Mouse (Mus musculus): ENCODE measurements around the gene Dlg5.

Gene Dlg5

DNA sequence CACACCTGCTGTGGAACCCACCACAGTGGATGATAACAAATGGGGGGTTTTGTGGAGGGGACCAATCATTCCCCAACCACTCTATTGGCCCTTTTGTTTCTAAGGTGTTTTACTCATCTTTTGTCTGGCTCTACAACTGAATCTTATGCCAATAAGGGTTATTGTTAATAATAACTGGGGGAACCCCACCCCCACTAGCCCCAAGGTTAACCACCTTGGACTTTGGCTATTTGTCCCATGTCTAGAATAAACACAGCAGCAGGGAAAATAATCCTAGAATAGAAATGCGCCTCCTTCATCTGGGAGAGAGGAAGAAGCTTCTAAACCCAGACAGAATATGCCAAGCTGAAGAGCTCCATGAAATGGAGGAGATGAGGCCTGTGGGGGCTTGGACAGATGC is 151.1 kb downstream of the Dlg5 start:
- DNase-seq: no peak

DNA sequence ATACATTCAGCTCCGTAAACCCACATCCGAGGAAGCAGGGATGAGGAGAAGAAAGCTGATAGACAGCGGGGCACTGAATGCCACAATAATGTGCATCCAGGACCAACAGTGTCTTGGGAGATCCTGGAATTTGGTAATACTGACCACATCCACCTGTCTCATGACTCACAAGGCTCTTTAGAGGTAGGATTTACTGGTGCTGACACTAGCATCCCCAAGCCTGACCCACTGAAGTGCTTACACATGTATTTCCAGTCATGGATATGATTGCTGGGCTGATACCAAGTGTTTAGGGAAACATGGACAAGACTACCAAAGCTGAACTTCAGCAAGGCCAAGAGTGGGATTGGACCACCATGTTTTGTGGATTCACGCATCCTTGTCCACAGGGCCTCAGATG is 152.5 kb downstream of the Dlg5 start:
- DNase-seq: no peak

DNA sequence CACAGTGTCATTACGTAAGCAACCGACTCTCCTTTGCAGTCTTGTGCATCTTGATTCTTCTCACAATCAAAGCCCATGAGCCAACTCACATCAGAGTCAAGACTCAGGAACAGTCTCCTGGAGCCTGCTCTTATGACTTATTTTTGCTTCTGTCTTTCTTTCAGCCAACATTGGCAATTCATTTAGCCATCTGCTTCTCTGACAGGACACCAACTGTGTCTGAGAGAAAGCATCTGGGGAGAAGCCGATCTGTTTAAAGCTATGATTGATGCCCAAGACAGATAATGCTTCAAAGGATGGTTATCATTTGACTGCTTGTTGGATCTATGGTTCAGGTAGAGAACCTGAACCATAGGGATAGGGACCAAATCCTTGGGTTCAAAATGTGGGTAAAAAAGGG is 153.3 kb downstream of the Dlg5 start:
- DNase-seq: no peak

DNA sequence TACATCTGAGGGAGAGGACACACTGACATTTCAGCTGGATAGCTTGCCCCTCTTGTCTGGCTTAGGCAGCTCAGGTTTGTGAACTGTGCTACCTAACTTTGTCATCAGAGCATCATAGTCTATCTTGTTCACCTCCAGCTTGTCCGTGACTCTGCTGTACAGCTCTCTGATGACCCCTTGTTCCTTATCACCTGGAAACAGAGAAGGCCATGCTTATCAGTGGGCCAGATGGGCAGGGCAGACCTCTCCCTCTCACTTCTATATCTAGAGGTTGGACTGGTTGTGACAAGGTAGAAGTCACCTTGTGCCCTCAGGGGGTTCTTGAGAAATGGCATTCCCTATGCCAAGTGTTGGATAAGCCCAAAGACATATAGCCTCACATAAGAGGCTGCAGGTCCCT is 154.9 kb downstream of the Dlg5 start:
- DNase-seq: no peak

DNA sequence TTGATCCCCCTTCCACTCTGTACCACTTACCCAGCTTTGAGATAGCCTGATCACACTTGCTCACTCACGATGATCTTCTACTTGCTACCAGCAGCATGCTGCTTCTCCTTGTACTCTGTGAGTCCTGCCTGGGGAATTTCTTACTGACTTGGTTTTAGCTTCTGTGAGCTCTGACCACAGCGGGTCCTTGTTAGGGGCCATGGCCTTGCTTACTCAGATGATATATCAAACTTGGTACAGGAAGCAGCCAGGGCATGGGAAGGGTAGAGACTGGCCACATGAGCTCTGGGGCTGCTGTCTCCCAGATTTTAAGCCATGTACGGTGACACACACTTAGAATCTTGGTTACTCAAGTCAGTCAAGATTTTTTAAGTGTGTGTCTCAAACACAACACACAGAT is 156.5 kb downstream of the Dlg5 start:
- DNase-seq: no peak

DNA sequence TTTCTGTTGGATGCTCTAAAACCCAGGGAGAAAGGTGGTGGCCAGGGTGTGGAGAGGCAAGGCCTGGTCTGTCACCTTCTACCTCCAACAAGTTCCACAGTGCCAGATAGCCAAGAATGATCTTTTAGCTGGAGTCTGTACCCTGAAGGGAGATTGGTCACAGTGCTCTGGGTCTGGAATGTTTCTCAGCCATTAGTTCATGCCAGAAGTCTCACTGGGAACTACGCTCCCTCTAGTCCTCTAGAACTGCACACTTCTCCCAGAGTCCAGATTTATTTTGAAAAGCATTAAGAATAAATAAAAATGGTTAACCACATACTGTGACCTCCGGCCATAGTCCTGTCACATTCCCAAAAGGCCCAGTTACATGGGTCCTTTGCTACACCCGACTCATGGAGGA is 158.3 kb downstream of the Dlg5 start:
- no peak for DNase-seq

DNA sequence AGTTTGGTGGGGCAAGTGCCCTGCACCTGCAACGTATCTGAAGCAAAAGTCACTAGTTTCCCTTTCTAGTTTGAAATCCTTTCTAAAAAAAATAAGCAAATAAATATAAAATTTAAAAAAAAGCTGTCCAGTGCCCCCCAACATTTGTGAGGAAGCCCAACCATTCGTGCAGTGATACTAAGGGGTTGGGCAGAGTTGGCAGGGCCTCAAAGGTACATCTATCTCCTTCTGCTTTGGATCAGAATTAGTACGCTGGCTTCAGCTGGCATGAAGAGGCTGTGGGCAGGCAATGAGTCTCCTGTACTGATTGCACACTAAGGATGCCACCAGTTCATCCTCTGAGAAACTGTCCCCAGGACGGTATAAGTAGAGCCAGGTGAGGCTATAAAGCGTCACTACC is 159.2 kb downstream of the Dlg5 start:
- no peak for DNase-seq

All from lung, postnatal 36 days (tissue).